Mouse (Mus musculus) forebrain, embryonic 16.5 days (tissue): Measurements from ENCODE around the gene Wdr66. TPM values are rescaled to one million over a fixed set of nuclear protein-coding genes. Genes with fewer than 3 reads are reported as not detected.

ENCODE experiments used
- ATAC-seq: fragments of 200-750 bp; cut with Nextera tagmentation; 2 replicates; pipeline ENCODE4 v1.8.0; 2017; ENCODE audit warnings: mild to moderate bottlenecking, moderate library complexity
- H3K27ac ChIP-seq: fragments of 300-500 bp; sonication (generic); 2 replicates; pipeline ENCODE4 v1.5.1; 2014; ENCODE audit warnings: low read length, control low read depth
- H3K27me3 ChIP-seq: fragments of 300-500 bp; sonication (generic); replicated peaks from 2 replicates; pipeline ENCODE4 v1.6.1; 2014; ENCODE audit warnings: low read length; ENCODE audit not compliant: control insufficient read depth, insufficient read depth
- H3K36me3 ChIP-seq: fragments of 300-500 bp; sonication (generic); 2 replicates; pipeline ENCODE4 v1.6.1; 2014; ENCODE audit not compliant: control insufficient read depth, insufficient read depth
- H3K4me1 ChIP-seq: fragments of 300-500 bp; sonication (generic); replicated peaks from 2 replicates; pipeline ENCODE4 v1.6.1; 2014; ENCODE audit warnings: low read length; ENCODE audit not compliant: control insufficient read depth, insufficient read depth
- H3K4me2 ChIP-seq: fragments of 300-500 bp; sonication (generic); 2 replicates; pipeline ENCODE4 v1.6.1; 2014; ENCODE audit warnings: mild to moderate bottlenecking, low read length, control low read depth
- H3K4me3 ChIP-seq: fragments of 300-500 bp; sonication (generic); replicated peaks from 2 replicates; pipeline ENCODE4 v1.5.1; 2014; ENCODE audit warnings: mild to moderate bottlenecking, low read length, control low read depth
- H3K9ac ChIP-seq: fragments of 300-500 bp; sonication (generic); replicated peaks from 2 replicates; pipeline ENCODE4 v1.6.1; 2014; ENCODE audit warnings: low read depth, low read length, control low read depth
- H3K9me3 ChIP-seq: fragments of 300-500 bp; sonication (generic); 2 replicates; pipeline ENCODE4 v1.6.1; 2016; ENCODE audit warnings: low read length; ENCODE audit not compliant: control insufficient read depth
- WGBS: fragments of 180-500 bp; shearing (Covaris S2); extraction: QIAGEN DNeasy Blood & Tissue Kit; methylation state at CpG from one replicate; pipeline ENCODE4 v1.1.7; 2014; 5-methylcytosine and 5-hydroxymethylcytosine counted together
- polyA plus RNA-seq: library from polyadenylated mRNA; unstranded; fragments of >200 nt; fragmentation: Nextera tagmentation; extraction: Ambion mirVana; gene quantifications from 2 replicates; pipeline ENCODE4 v1.2.1, GENCODE M21; 2015

Gene Wdr66
- polyA plus RNA-seq, 1 experiment from 2014 or later: 1.5 TPM

DNA sequence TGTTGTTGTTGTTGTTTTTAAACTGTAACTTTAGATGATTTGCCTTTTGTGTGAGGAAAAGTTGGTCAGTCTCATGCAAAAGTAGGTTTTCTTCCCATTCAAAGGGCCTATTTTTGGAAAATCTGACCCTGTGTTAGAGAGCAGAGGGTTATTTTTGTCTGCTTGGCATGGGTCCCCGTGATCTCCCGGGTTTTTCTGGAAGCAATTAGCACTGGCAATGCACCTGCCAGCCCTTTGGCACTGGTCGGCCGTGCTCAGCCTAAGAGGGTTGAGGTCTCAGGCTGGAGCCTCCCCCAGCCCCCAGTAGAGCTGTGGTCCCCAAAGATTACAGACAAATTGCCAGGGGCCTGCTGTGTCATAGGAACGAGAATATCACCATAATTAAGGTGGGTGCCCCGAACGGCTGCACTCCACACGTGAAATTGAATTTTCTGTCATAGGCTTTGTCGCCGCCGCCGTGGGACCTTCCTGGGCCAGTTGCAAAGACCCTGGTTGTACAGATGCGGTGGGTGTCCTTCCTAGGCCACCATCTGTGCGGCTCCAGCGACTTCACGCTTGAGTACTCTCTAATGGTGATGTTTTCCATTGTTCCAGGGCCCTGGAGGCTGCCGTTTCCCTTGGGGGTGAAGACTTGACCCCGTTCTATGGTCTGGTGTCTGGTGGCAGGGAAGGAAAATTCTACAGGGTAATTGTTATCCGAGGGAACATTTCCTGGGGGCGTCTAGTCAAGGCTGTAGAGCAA is 50.0 kb downstream of the Wdr66 start:
- Histone ChIP-seq H3K4me2 (no peak overlapping the region), H3K4me3 (no peak overlapping the region), H3K36me3 (no peaks in the 10 kb centered on the region), H3K27ac (no peak overlapping the region), H3K27me3 (no peaks in the 10 kb centered on the region), H3K4me1 (peaks cover 31% of the 10 kb centered on the region), H3K9me3 (no peaks in the 10 kb centered on the region), H3K9ac (0 out of 2 replicates have a peak overlapping the region, but pooled peaks have one; percentile 22)
- ATAC-seq: peak; percentile 33; the same call in 1 of the 2 replicates
- 17% methylated on average over 20 of the region's 20 CpGs for WGBS

DNA sequence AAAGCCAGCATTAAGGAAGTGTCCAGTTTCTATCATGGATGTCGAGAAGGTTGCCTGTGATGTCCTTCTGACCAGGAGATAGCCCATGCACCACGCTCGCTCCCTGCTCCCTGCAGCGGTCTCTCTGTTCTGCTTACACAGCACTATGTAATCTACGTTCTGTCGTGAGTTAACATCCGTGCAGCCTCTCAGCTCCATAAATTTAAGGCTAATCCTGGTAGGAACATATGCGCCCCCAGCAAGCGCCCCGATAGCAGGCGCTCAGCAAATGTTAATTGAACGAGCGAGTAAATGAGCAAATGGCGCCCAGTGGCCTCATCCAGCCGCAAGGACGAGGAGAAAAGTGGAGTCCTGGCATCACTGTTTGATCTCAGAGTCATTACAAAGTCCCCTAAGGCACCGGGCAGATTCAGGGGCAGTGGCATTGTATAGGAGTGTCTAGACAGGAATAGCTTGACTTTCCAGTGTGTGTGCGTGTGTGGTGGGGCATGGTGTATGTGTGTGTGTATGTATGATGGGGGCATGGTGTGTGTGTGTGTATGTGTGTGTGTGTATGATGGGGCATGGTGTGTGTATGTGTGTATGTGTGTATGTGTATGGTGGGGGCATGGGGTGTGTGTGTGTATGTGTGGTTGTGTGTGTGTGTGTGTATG is 55.9 kb downstream of the Wdr66 start:
- H3K9me3 ChIP-seq: no peaks in the 10 kb centered on the region
- H3K4me2 ChIP-seq: no peak overlapping the region
- 74% methylated on average over 18 of the region's 18 CpGs for WGBS
- H3K27me3 ChIP-seq: no peaks in the 10 kb centered on the region
- H3K36me3 ChIP-seq: no peaks in the 10 kb centered on the region
- H3K4me1 ChIP-seq: peaks cover 11% of the 10 kb centered on the region
- H3K9ac ChIP-seq: no peak overlapping the region
- H3K4me3 ChIP-seq: no peak overlapping the region
- no peak overlapping the region for H3K27ac ChIP-seq
- ATAC-seq: no peak

DNA sequence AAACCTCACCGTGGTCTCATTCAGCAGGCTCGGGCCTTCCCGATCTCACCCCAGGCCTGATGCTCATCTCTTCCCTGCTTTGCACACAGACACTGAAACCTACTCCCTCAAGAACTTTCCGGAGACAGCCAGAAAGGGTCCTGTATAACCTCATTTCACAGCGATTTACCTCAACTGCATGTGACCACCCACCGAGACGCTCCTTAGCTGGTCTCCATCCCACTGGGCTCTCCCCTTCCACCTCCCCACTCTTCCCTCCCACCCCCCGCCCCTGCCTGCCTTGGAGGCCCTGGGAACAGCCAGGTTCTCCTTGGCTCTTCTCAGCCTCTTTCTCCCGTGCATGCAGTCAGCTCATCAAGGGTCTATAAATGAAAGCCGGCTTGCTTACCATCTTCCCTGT is 57.9 kb downstream of the Wdr66 start:
- no peaks in the 10 kb centered on the region for H3K36me3 ChIP-seq
- H3K4me3 ChIP-seq: no peak overlapping the region
- peaks cover 11% of the 10 kb centered on the region; the same call in 1 of the 2 replicates for H3K4me1 ChIP-seq
- peak overlapping the region; percentile 69 for H3K27ac ChIP-seq
- WGBS: 46% methylated on average over 10 of the region's 10 CpGs
- H3K9ac ChIP-seq: no peak overlapping the region
- H3K27me3 ChIP-seq: no peaks in the 10 kb centered on the region
- ATAC-seq: no peak
- H3K4me2 ChIP-seq: no peak overlapping the region
- H3K9me3 ChIP-seq: no peaks in the 10 kb centered on the region

DNA sequence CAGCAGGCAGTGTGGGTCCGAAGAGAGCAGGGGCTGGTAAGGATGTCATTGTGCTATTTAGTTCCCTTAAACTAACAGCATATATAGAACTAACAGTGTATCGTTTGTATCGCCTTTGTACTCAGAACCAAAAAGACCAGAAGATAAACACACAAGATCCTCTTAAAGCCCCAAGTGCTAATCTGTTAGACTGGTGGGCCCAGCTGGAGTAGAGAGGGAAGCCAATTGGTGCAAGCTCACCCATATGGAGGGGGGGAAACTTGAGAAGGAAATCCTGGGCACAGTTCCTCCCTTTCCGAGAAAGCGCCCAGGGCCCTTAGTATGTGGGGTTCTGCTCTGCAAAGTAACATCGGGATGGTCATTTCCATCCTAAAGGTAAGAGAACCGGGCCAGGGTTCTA is 58.3 kb downstream of the Wdr66 start:
- Histone ChIP-seq H3K4me1 (peaks cover 11% of the 10 kb centered on the region; the same call in 1 of the 2 replicates), H3K4me3 (no peak overlapping the region), H3K9ac (no peak overlapping the region), H3K27ac (peak overlapping the region; percentile 69), H3K27me3 (no peaks in the 10 kb centered on the region), H3K36me3 (no peaks in the 10 kb centered on the region), H3K9me3 (no peaks in the 10 kb centered on the region), H3K4me2 (no peak overlapping the region)
- ATAC-seq: peak; percentile 26; the same call in 1 of the 2 replicates
- 57% methylated on average over 7 of the region's 7 CpGs for WGBS

DNA sequence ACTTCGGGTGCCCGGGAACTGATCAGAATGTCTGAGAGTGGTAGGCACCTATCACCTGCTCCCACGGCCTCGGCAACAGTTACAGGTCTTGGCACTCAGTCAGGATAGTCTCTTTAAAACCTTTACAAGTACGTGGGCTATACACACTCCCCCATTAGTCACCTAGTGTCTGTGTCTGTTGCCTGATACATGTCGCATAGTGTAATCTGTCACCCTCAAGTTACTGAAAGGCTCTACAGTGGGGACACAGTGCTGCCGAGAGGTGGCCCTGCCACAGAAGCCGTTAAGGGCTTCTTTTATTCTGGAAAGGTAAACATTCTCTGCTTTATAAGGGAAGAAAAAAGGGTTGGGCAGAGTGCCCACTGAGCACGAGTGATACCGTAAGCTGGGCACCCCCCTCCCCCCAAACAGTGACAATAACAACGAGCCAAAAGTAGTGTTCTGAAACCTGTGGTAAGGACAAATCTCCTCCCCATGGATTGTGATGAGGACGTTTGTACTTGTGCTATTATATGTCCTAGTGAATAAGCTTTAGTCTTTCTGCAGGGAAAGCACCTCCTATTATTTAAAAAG is 61.2 kb downstream of the Wdr66 start:
- H3K36me3 ChIP-seq: no peaks in the 10 kb centered on the region
- H3K27ac ChIP-seq: no peak overlapping the region
- H3K27me3 ChIP-seq: no peaks in the 10 kb centered on the region
- peaks cover 17% of the 10 kb centered on the region for H3K4me1 ChIP-seq
- no peak overlapping the region for H3K9ac ChIP-seq
- H3K4me2 ChIP-seq: no peak overlapping the region
- whole genome bisulfite sequencing: 29% methylated on average over 12 of the region's 12 CpGs
- no peak overlapping the region for H3K4me3 ChIP-seq
- ATAC-seq: no peak
- no peaks in the 10 kb centered on the region for H3K9me3 ChIP-seq

DNA sequence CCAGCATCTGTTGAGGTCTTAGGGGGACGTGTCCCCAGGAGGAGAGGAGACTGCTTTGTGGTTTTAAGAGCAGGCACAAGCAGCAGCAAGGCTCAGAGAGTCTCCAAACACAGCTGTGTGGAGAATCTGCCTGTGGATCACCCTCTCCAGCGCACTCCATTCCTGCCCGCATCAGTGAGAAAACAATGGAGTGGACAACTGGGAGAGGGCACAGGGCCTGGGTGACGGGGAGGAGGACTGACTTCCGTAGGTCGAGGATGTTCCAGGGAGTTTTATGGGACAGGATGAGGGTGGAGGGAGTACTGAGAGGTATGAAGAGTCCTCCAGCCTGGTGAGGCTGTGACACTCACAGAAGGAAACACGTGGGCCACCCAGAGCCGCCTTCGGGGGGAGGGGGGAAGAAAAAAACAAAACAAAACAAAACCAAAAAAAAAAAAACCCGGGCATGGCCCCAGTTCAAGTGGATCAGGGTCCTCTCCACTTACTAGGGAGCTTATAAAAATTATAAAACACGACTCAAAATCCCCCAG is 62.0 kb downstream of the Wdr66 start:
- 58% methylated on average over 11 of the region's 11 CpGs for WGBS
- peaks cover 17% of the 10 kb centered on the region for H3K4me1 ChIP-seq
- no peaks in the 10 kb centered on the region for H3K9me3 ChIP-seq
- no peak for ATAC-seq
- H3K36me3 ChIP-seq: no peaks in the 10 kb centered on the region
- H3K27ac ChIP-seq: no peak overlapping the region
- no peaks in the 10 kb centered on the region for H3K27me3 ChIP-seq
- no peak overlapping the region for H3K4me2 ChIP-seq
- H3K4me3 ChIP-seq: no peak overlapping the region
- no peak overlapping the region for H3K9ac ChIP-seq

DNA sequence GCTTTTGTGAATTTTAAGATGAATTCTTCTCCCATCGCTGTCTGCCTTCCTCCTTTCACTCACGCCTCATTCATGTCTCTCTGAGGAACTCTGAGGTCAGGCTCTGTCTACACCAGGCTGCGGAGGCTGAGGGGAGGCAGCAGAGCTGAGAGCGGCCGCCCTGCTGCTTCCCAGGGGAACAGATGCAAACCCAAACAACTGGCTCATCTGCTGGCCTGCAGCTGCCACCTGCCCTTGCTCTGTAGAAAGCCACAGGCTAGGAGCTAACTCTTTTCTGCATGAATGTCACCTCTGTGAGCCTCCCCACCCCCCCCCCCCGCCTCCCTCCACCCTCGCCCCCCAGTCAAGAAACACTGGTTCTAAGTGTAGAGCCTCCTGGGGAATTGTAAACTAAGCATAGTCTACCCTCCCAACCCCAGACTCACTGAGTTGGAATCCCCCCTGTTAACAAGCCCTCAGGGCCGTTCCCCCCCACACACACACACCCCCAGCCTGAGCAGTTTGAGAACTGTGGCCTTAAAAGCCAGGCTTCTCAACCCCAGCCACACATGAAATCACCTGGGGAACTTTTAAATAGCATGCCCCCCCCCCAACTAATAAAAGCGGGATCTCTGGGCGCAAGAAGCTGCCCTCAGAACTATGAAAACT is 63.4 kb downstream of the Wdr66 start:
- Histone ChIP-seq H3K4me1 (peaks cover 14% of the 10 kb centered on the region), H3K27ac (no peak overlapping the region), H3K4me2 (no peak overlapping the region), H3K9me3 (no peaks in the 10 kb centered on the region), H3K36me3 (no peaks in the 10 kb centered on the region), H3K4me3 (no peak overlapping the region), H3K9ac (no peak overlapping the region), H3K27me3 (no peaks in the 10 kb centered on the region)
- no peak for ATAC-seq
- WGBS: 43% methylated on average over 9 of the region's 10 CpGs

DNA sequence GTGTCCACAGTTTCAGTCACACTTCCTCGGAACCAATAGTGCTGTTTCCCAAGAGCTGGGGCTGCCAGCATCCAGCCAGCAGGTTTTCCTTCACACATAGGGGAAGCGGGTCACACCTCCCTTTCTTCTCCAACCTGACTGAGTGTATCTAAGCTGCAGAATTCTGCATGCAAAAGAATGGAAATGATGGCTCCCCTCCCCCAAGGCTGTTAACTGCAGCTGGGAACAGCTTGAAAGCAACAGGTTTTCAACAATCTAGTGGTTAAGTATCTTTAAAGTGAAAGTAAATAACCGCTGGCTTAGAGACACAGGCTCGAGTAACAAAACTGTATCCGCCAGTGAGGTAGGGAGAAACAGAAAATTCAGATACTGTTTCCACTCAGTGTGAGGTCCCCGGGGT is 66.1 kb downstream of the Wdr66 start:
- no peak overlapping the region for H3K27ac ChIP-seq
- WGBS: 26% methylated on average over 6 of the region's 6 CpGs
- H3K27me3 ChIP-seq: no peaks in the 10 kb centered on the region
- no peak for ATAC-seq
- H3K9me3 ChIP-seq: no peaks in the 10 kb centered on the region
- peaks cover 7% of the 10 kb centered on the region for H3K4me1 ChIP-seq
- no peak overlapping the region for H3K4me2 ChIP-seq
- H3K4me3 ChIP-seq: no peak overlapping the region
- no peaks in the 10 kb centered on the region for H3K36me3 ChIP-seq
- H3K9ac ChIP-seq: no peak overlapping the region

DNA sequence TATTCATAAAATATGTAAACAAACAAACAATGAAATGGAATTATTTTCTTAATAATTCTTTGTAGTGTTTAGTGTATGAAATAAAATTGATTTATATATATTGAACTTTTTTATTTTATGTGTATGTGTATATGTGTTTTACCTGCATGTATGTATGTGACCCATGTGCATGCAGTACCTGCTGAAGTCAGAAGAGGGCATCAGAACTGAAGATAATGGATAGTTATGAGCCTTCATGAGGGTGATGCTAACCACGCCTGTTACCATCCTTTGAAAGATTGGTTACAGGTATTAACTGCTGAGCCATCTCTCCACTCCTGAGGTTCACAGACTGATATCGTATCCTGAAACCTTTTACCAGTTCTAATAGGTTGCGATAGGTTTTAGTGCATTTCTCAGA is 68.2 kb downstream of the Wdr66 start:
- Histone ChIP-seq H3K4me3 (no peak overlapping the region), H3K27ac (no peak overlapping the region), H3K9ac (no peak overlapping the region), H3K27me3 (no peaks in the 10 kb centered on the region), H3K4me2 (no peak overlapping the region), H3K36me3 (no peaks in the 10 kb centered on the region), H3K4me1 (peaks cover 14% of the 10 kb centered on the region), H3K9me3 (no peaks in the 10 kb centered on the region)
- ATAC-seq: no peak
- WGBS: 92% methylated on average over 3 of the region's 3 CpGs
